Mouse (Mus musculus) heart, embryonic 12.5 days (tissue): ENCODE results near the gene Prim2. TPM values are rescaled to one million over a fixed set of nuclear protein-coding genes. Genes with fewer than 3 reads are reported as not detected.

ENCODE experiments used
- ATAC-seq: fragments of 200-750 bp; cut with Nextera tagmentation; 2 replicates; pipeline ENCODE4 v1.8.0; 2017; ENCODE audit warnings: moderate TSS enrichment, moderate library complexity; ENCODE audit not compliant: insufficient number of reproducible peaks, low FRiP score
- H3K27ac ChIP-seq: fragments of 300-500 bp; sonication (generic); 2 replicates; pipeline ENCODE4 v1.5.1; 2016; ENCODE audit warnings: mild to moderate bottlenecking, moderate library complexity; ENCODE audit not compliant: poor library complexity, severe bottlenecking
- H3K27me3 ChIP-seq: fragments of 300-500 bp; sonication (generic); replicated peaks from 2 replicates; pipeline ENCODE4 v1.6.1; 2016; ENCODE audit warnings: mild to moderate bottlenecking, moderate library complexity
- H3K36me3 ChIP-seq: fragments of 300-500 bp; sonication (generic); 2 replicates; pipeline ENCODE4 v1.6.1; 2016; ENCODE audit warnings: mild to moderate bottlenecking, moderate library complexity
- H3K4me1 ChIP-seq: fragments of 300-500 bp; sonication (generic); replicated peaks from 2 replicates; pipeline ENCODE4 v1.6.1; 2016; ENCODE audit warnings: mild to moderate bottlenecking
- H3K4me2 ChIP-seq: fragments of 300-500 bp; sonication (generic); 2 replicates; pipeline ENCODE4 v1.6.1; 2016; ENCODE audit warnings: mild to moderate bottlenecking, moderate library complexity
- H3K4me3 ChIP-seq: fragments of 300-500 bp; sonication (generic); 2 replicates; pipeline ENCODE4 v1.5.1; 2016; ENCODE audit warnings: mild to moderate bottlenecking
- H3K9ac ChIP-seq: fragments of 300-500 bp; sonication (generic); 2 replicates; pipeline ENCODE4 v1.6.1; 2016; ENCODE audit warnings: mild to moderate bottlenecking, moderate library complexity
- H3K9me3 ChIP-seq: fragments of 300-500 bp; sonication (generic); replicated peaks from 2 replicates; pipeline ENCODE4 v1.6.1; 2016; ENCODE audit warnings: mild to moderate bottlenecking, moderate library complexity
- WGBS: fragments of 180-500 bp; shearing (Covaris S2); methylation state at CpG from one replicate; pipeline ENCODE4 v1.1.7; 2016; 5-methylcytosine and 5-hydroxymethylcytosine counted together
- polyA plus RNA-seq: library from polyadenylated mRNA; unstranded; fragments of >200 nt; fragmentation: Nextera tagmentation; extraction: Ambion mirVana; gene quantifications from 2 replicates; pipeline ENCODE4 v1.2.1, GENCODE M21; 2016

Prim2 gene
- polyA plus RNA-seq, 1 experiment from 2014 or later, result 20.9 TPM

DNA sequence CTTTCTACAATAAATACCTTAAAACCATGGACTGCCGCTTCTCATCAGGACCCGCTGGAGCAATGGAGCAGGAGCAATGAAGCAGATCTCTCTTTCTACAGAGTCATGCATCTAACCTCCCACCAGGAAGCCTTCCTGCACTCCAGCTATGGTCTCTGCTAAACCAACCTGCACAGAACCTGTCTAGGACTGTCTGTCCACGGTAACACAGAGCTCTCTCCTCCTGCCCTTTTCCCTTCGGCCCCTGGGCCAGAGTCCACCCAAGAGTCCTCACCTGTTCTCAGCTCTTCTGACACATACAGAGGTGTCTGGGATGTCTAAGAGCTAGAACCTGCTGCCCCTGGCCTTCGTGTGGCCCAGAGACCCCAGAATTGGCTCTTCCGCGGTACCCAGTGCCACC is 11.3 kb upstream of the Prim2 start:
- H3K9me3 ChIP-seq, result peaks cover 9% of the 10 kb centered on the region
- no peaks in the 10 kb centered on the region for H3K36me3 ChIP-seq
- no peak overlapping the region for H3K27ac ChIP-seq
- H3K27me3 ChIP-seq, result no peaks in the 10 kb centered on the region
- H3K9ac ChIP-seq, result no peak overlapping the region
- H3K4me1 ChIP-seq, result no peaks in the 10 kb centered on the region
- H3K4me3 ChIP-seq, result no peak overlapping the region
- H3K4me2 ChIP-seq, result no peak overlapping the region
- ATAC-seq, result no peak
- WGBS, result 79% methylated on average over 7 of the region's 7 CpGs

DNA sequence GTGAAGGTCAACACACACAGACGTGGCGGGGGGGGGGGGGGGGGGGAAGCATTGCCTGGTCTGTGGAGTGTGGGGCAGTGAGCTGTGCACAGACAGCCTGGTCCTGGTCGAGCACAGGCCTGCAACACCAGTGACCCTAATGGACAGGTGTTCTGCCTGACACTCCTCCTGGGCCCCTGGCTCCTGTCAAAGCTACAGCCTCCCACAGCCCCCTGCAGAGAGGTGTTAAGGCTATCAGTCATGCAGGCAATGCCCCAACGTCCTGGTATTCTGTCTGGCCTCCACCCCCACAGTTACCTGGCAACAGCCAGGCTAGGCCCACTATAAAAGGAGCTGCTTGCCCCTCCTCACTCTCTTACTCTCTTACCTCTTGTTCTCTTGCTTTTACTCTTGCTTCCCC is 10.8 kb upstream of the Prim2 start:
- ATAC-seq, result no peak
- H3K4me3 ChIP-seq, result no peak overlapping the region
- H3K36me3 ChIP-seq, result no peaks in the 10 kb centered on the region
- no peaks in the 10 kb centered on the region for H3K27me3 ChIP-seq
- peaks cover 4% of the 10 kb centered on the region for H3K9me3 ChIP-seq
- H3K27ac ChIP-seq, result no peak overlapping the region
- 48% methylated on average over 3 of the region's 4 CpGs for WGBS
- no peaks in the 10 kb centered on the region for H3K4me1 ChIP-seq
- no peak overlapping the region for H3K4me2 ChIP-seq
- H3K9ac ChIP-seq, result no peak overlapping the region

DNA sequence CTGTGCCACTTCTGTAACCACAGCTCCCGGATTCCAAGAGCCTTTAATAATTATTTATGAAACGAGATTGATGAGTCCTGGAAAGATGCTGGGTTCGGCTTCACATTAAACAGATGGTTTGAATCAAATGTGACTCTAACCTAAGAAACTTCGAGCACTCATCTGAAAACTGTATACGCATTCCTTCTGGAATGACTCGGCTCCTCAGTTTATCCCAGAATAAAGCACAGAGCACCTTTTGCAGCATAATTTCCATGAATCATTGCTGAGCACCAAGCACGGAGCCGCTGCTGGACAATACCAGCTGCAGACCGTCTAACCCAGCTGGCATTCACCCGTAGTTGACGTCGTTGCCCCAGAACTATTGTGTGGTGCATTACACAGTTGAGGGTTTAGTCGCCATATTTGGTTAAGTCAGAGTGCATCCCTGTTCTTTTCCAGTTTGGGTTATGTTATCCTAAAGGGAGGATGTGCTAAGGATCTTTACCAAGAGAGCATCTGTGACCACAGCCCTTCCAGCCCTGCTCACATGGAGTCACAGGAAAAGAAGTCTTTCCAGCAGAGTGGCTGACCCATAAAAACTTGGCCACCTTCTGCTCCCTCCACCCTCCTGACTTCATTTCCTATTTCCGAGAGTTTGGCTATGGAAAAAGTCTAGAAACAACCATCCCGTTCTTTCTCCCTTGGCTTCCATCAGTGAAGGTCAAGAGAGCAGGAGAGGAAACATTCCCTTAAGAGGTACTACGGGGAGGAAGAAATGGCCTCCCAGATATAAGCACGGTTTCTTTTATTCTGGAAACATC is 3.8 kb upstream of the Prim2 start:
- Histone ChIP-seq H3K36me3 (no peaks in the 10 kb centered on the region), H3K4me3 (no peak overlapping the region), H3K9ac (no peak overlapping the region), H3K9me3 (peaks cover 4% of the 10 kb centered on the region; the same call in 1 of the 2 replicates), H3K4me1 (peaks cover 5% of the 10 kb centered on the region; the same call in 1 of the 2 replicates), H3K27ac (no peak overlapping the region), H3K27me3 (no peaks in the 10 kb centered on the region), H3K4me2 (no peak overlapping the region)
- ATAC-seq, result no peak
- 75% methylated on average over 17 of the region's 17 CpGs for WGBS

DNA sequence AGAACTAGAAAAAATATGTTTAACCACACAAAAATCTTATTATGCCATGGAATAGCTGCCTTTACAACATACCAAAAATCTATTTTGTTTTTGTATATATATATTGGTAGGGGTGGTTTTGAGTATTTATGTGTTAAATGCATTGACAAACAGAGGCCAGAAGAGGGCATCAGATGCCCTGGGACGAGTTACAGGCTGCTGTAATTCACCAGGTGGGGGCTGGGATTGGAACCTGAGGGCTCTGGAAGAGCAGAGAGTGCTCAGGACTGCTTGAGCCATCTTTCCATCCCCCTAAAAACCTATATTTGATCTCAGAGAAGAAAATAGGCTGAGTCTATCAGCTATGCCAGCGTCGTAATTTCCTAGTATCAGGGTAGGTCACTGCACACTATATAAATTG is 2.9 kb upstream of the Prim2 start:
- Histone ChIP-seq H3K4me3 (no peak overlapping the region), H3K4me1 (peaks cover 13% of the 10 kb centered on the region), H3K9me3 (peaks cover 4% of the 10 kb centered on the region; the same call in 1 of the 2 replicates), H3K4me2 (no peak overlapping the region), H3K9ac (no peak overlapping the region), H3K27me3 (no peaks in the 10 kb centered on the region), H3K36me3 (no peaks in the 10 kb centered on the region), H3K27ac (no peak overlapping the region)
- 22% methylated on average over 3 of the region's 3 CpGs for WGBS
- no peak for ATAC-seq

DNA sequence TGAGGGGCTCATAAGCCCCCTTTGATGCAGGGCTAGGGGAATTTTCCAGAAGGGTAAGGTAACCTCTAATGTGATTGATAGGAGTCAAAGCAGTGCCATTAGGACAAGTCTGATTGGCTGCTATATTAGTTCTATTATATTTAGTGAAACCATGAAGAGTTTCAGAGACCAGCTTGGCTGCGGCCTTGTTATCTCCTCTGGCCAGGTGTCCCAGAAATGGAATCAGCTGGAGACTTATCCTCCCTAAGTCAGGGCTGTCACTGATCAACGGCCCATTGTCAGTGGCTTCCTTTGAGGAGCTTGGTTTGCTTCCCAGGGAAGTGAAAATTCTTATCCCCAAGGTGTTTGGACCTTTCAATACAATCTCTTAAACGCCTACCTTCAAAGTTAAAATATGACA is 2.5 kb upstream of the Prim2 start:
- no peak overlapping the region for H3K9ac ChIP-seq
- peaks cover 4% of the 10 kb centered on the region; the same call in 1 of the 2 replicates for H3K9me3 ChIP-seq
- H3K27ac ChIP-seq, result no peak overlapping the region
- peaks cover 13% of the 10 kb centered on the region for H3K4me1 ChIP-seq
- ATAC-seq, result no peak
- H3K27me3 ChIP-seq, result no peaks in the 10 kb centered on the region
- 57% methylated on average over 3 of the region's 3 CpGs for WGBS
- H3K36me3 ChIP-seq, result no peaks in the 10 kb centered on the region
- no peak overlapping the region for H3K4me3 ChIP-seq
- H3K4me2 ChIP-seq, result no peak overlapping the region

DNA sequence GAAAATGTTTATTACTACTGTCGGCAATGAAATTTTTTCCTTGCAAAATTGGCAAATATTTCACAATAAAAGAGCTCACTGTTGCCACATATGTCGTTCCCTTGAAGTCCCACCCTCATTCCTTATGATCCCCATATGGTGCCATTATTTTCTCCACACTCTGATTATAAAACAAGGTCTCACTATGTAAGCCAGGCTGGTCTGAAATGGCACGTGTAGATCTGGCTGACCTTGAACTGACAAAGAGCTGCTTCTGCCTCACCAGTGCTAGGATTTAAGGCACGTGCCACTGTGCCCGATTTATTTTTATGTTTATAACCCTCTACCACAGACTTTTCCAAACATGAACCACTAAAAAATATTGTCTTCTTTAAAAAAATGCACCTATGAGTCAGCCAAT is 1.8 kb upstream of the Prim2 start:
- H3K4me1 ChIP-seq, result peaks cover 13% of the 10 kb centered on the region
- no peak overlapping the region for H3K9ac ChIP-seq
- peaks cover 5% of the 10 kb centered on the region; the same call in 1 of the 2 replicates for H3K36me3 ChIP-seq
- H3K9me3 ChIP-seq, result peaks cover 4% of the 10 kb centered on the region; the same call in 1 of the 2 replicates
- no peak overlapping the region for H3K4me2 ChIP-seq
- ATAC-seq, result no peak
- H3K27me3 ChIP-seq, result no peaks in the 10 kb centered on the region
- 80% methylated on average over 5 of the region's 5 CpGs for WGBS
- no peak overlapping the region for H3K27ac ChIP-seq
- no peak overlapping the region for H3K4me3 ChIP-seq

DNA sequence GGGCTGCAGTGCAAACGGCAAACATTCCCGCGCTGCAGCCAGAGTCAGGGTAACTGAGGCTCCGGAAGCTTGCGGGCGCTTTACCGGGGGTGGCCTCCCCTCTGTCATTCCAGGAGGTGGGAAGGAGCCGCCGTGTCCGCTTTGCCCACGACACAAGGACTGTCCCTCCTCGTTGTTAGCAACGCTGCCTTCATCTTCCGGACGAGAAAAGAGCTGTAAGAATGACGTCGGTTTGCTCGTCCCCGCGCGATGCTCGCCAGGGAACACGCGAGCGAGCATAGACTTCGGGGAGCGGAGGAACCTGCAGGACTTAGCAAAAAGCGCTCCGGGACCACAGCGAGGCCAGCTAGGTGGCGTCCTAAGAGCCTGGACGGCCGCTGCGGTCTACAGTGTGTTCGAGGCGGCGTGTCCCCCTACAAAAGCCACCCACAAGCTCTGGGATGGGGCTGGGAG is 595 bp upstream of the Prim2 start:
- Histone ChIP-seq H3K4me3 (peak overlapping the region; percentile 75), H3K9ac (peak overlapping the region; percentile 79), H3K4me1 (peaks cover 13% of the 10 kb centered on the region), H3K4me2 (peak overlapping the region; percentile 90), H3K9me3 (peaks cover 4% of the 10 kb centered on the region; the same call in 1 of the 2 replicates), H3K27me3 (no peaks in the 10 kb centered on the region), H3K27ac (peak overlapping the region; percentile 65), H3K36me3 (peaks cover 15% of the 10 kb centered on the region)
- under 1% methylated on average over 37 of the region's 37 CpGs for WGBS
- peak; percentile 58 for ATAC-seq

DNA sequence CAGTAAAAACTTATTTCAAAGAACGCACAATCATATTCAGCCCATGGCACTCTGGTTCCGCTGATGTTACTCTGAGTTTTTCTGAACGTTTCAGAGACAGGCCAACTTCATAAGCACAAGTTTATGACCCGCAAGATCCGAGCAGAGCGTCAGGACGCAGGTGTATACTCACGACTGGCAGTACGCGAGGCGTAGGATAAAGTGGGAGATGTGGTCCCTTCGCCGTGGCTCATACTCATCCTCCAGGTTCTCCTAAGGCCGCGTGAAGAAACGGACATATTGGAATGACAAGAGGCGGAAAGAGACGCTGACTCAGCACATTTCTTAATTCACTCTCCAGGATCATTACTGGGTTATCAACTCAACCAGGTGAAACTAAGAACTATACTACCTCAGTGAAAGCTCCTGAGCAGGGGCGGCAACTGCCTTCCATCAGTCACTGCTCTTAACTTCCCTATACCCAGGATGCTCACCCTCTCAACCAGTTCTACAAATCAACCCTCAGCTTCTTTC is 5.9 kb downstream of the Prim2 start:
- Histone ChIP-seq H3K4me2 (no peak overlapping the region), H3K27me3 (no peaks in the 10 kb centered on the region), H3K9ac (no peak overlapping the region), H3K4me1 (peaks cover 11% of the 10 kb centered on the region), H3K9me3 (no peaks in the 10 kb centered on the region), H3K36me3 (peaks cover 52% of the 10 kb centered on the region), H3K27ac (no peak overlapping the region), H3K4me3 (no peak overlapping the region)
- 86% methylated on average over 19 of the region's 19 CpGs for WGBS
- no peak for ATAC-seq

DNA sequence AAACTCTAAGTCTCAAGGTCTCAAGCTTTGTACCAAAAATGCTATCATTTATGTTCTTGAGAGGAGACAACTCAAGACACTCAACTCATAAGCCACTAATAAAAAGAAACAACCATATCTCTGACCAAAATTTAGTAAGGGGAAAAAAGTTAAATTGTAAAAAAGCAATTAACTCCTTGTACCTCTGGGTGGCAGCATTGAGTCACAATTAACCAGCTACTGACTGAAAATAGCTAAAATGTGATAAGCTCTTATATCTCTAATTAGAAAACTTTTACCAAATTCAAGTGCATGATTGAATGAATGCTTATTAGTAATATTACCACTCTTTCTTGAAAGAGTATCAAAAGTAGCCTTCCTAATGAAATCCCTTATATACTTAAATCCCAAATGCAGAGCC is 6.4 kb downstream of the Prim2 start:
- H3K9me3 ChIP-seq, result no peaks in the 10 kb centered on the region
- no peak overlapping the region for H3K4me3 ChIP-seq
- no peak overlapping the region for H3K4me2 ChIP-seq
- ATAC-seq, result no peak
- H3K9ac ChIP-seq, result no peak overlapping the region
- no peak overlapping the region for H3K27ac ChIP-seq
- no peaks in the 10 kb centered on the region for H3K27me3 ChIP-seq
- peaks cover 7% of the 10 kb centered on the region for H3K4me1 ChIP-seq
- peaks cover 52% of the 10 kb centered on the region for H3K36me3 ChIP-seq

DNA sequence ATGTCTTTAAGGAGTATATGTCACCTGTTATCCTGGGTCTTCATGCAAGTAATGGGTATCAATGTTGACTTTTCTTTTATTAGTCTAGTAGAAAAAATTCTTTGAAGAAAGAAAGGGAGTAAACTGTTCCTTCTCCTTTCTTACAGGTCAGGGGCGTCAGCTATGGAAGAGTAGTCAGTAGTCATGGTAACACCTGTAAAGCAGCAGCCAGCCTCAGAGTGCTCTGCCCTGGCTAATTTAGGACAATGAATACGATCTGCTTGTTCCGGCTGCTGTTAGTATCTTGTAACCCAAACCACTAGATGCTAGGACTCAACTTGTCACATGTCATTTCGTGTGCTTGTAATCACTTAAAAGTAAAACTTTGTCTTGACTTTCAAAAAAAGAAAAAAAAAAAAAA is 11.3 kb downstream of the Prim2 start:
- peaks cover 47% of the 10 kb centered on the region for H3K36me3 ChIP-seq
- no peaks in the 10 kb centered on the region for H3K9me3 ChIP-seq
- no peaks in the 10 kb centered on the region for H3K27me3 ChIP-seq
- no peak overlapping the region for H3K9ac ChIP-seq
- H3K27ac ChIP-seq, result no peak overlapping the region
- no peaks in the 10 kb centered on the region for H3K4me1 ChIP-seq
- H3K4me3 ChIP-seq, result no peak overlapping the region
- 79% methylated on average over 4 of the region's 4 CpGs for WGBS
- no peak overlapping the region for H3K4me2 ChIP-seq
- no peak for ATAC-seq

DNA sequence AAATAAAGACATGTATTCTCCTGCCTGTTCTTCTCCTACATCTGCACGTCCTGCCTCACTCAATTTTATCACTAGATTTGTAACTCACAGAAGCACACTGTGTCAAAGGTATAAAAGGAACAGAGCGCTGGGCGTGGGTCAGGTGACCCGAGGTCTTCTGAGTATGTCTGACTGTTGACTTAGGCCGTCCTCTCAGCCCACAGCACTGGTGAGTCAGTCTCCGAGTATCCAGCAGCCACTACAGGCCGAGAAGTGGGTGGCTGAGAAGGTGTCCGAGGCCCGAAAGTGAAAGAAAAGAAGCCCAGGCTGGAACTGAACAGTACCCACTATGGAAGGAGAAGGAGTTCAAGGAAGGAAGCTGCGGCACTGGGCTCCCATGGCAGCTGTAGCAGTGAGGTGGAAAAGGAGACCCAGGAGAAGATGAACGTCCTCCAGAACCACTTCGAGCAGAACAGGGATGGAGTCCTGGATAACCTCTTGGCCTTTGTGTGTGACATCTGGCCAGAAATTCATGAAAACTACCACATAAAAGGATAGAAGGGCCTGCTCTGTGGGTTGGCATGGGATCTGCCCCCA is 11.9 kb downstream of the Prim2 start:
- no peak for ATAC-seq
- Histone ChIP-seq H3K27me3 (no peaks in the 10 kb centered on the region), H3K36me3 (peaks cover 48% of the 10 kb centered on the region), H3K4me3 (no peak overlapping the region), H3K4me1 (no peaks in the 10 kb centered on the region), H3K27ac (no peak overlapping the region), H3K4me2 (no peak overlapping the region), H3K9ac (no peak overlapping the region), H3K9me3 (no peaks in the 10 kb centered on the region)
- 80% methylated on average over 12 of the region's 12 CpGs for WGBS
